Mouse (Mus musculus): ENCODE data around the gene S100pbp. TPM values are rescaled to one million over a fixed set of nuclear protein-coding genes. Genes with fewer than 3 reads are reported as not detected.

S100pbp gene
- total RNA-seq, 2 experiments from 2014 or later: 22.5 to 24.2 TPM

Other genes starting within 250 kb of the S100pbp start
- 1 to 10 TPM; 7.7 to 8.7 TPM for gene Azin2, start 227.3 kb downstream of the S100pbp start, total RNA-seq (2021)
- gene Ak2, start 197.8 kb downstream of the S100pbp start, total RNA-seq (2021): 100 to 1,000 TPM; 104 to 105 TPM
- 10 to 100 TPM; 27.0 to 27.9 TPM for gene Rnf19b, start 131.5 kb downstream of the S100pbp start, total RNA-seq (2021)
- not detected for gene Tmem54, start 84.2 kb downstream of the S100pbp start, total RNA-seq (2021)
- under 1 TPM; 0.25 to 0.69 TPM for gene Hpca, start 67.7 kb downstream of the S100pbp start, total RNA-seq (2021)
- 100 to 1,000 TPM; 101 to 105 TPM for gene Fndc5, start 52.7 kb downstream of the S100pbp start, total RNA-seq (2021)
- gene Yars, start within 50 bp of the S100pbp start, total RNA-seq (2021): 10 to 100 TPM; 44.7 to 45.0 TPM
- 1 to 10 TPM; 6.5 to 8.6 TPM for gene C77080, start 71.7 kb upstream of the S100pbp start, total RNA-seq (2021)
- 1 to 10 TPM; 8.7 to 9.5 TPM for gene Sync, start 97.9 kb upstream of the S100pbp start, total RNA-seq (2021)
- gene Rbbp4, start 145.6 kb upstream of the S100pbp start, total RNA-seq (2021): 100 to 1,000 TPM; 195 to 199 TPM
- 10 to 100 TPM; 20.6 to 22.2 TPM for gene Zbtb8os, start 146.0 kb upstream of the S100pbp start, total RNA-seq (2021)
- gene Zbtb8a, start 188.4 kb upstream of the S100pbp start, total RNA-seq (2021): 1 to 10 TPM; 8.7 to 9.0 TPM

Measured in heart, postnatal 4 days (tissue).